Mouse (Mus musculus): ENCODE measurements around the gene Gm19668. TPM values are rescaled to one million over a fixed set of nuclear protein-coding genes. Genes with fewer than 3 reads are reported as not detected.
"Not testable (repeated sequence)": the region's sequence is repeated elsewhere in the genome, so short reads cannot be mapped to it uniquely, and the experiment has no call there.

Gene Gm19668
- polyA plus RNA-seq, 1 experiment from 2014 or later, result not detected

DNA sequence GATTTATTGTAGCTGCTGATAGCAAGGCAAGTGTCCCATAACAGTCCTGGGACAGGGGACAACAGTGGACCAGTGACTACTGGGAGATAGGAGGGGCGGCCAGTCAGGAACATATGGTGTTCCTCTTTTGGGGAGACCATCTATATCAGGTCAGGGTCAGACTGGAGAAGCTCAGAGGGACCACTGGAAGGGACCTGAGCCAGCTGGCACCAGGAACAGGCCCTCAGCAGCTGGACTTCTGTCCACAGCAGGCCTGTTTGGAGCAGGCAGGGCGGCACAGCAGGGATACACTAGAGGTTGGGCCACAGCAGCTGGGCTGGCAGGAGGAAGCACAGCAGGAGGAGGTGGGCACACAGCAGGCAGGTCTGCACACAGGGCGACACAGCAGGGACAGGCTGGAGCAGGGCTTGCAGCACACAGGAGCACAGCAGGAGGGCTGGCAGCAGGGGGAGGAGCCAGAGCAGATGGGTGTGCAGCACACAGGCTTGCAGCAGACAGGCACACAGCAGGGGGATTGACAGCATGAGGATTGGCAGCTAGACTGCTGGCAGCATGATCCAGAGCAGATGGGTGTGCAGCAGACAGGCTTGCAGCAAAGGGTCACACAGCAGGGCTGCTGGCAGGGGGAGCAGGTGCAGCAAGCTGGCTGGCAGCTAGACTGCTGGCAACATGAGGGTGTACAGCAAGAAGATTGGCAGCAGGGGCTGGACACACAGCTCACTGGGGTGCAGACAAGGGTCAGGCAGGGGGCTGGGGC, 591 bp downstream of the Gm19668 start:
- H3K36me3 ChIP-seq; H3K4me3 ChIP-seq (replicated peaks); H3K27me3 ChIP-seq (replicated peaks); H3K27ac ChIP-seq; H3K4me1 ChIP-seq (replicated peaks); H3K9ac ChIP-seq; H3K9me3 ChIP-seq; H3K4me2 ChIP-seq (replicated peaks); ATAC-seq: not testable (repeated sequence)
- 68% methylated on average over 3 of the region's 3 CpGs for WGBS

DNA sequence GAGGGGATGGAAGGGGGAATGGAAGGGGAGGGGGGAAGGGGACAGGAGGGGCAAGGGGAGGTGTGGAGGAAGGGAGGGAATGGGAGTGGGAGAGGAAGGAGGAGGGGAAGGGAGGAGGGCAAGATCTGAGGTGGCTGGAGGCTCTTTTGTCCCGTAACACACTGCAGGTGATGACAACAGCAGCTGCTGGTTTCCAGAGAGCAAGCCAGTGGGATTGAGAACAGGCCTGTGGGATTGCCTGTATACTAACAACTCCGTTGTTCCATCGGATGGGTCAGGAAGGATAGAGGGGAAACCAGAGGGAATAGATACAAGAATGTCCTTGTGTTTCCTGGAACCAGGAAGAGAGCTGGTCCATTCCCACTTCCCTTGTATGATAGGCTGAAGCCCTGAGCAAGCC, 1.3 kb downstream of the Gm19668 start:
- Histone ChIP-seq H3K4me2 (replicated peaks) (no peak overlapping the region), H3K27ac (no peak overlapping the region), H3K9me3 (no peaks in the 10 kb centered on the region), H3K36me3 (no peaks in the 10 kb centered on the region), H3K4me3 (replicated peaks) (no peak overlapping the region), H3K27me3 (replicated peaks) (no peaks in the 10 kb centered on the region), H3K4me1 (replicated peaks) (no peaks in the 10 kb centered on the region), H3K9ac (no peak overlapping the region)
- no peak for ATAC-seq
- WGBS, result 32% methylated on average over 3 of the region's 3 CpGs

- H3K4me2 ChIP-seq (replicated peaks), result no peak within 1 kb of the TSS
- H3K36me3 ChIP-seq, result no peaks in the 10 kb centered on the region
- no peaks in the 10 kb centered on the region for H3K27me3 ChIP-seq (replicated peaks)
- no peak within 1 kb of the TSS for H3K27ac ChIP-seq
- no peaks in the 10 kb centered on the region for H3K9me3 ChIP-seq
- WGBS, result 64% methylated on average over 2 of the region's 2 CpGs
- no peak within 1 kb of the TSS for H3K9ac ChIP-seq
- no peak within 1 kb of the TSS for H3K4me3 ChIP-seq (replicated peaks)
- H3K4me1 ChIP-seq (replicated peaks), result no peaks in the 10 kb centered on the region
- ATAC-seq, result no peak
Measured at GRCm38 (mm10) chr10:77794976-77795375, 4.0 kb downstream of the Gm19668 start, which contains the start of gene Gm9639. Gene Gm9639 (minus strand): TSS chr10:77795076.

DNA sequence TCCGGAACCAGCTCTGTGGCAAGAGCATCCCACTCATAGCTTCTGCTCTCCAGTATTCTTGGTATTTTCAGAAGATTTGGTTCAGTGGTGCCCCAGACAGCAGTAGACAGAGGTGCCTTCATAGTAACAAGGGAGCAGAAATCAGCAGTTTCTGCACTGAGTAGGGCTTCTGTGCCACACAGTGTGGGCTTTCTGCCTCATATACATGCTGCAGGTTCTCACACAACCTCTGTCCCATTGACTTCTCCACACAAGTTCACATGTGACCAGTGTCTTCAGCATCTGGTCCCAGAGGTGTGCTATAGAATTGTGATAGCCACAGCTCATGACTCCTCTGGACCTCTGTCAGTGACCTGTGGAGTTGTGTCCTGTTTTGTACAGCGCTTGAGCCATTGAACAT, 10.3 kb downstream of the Gm19668 start:
- ATAC-seq, result no peak

GRCm38 (mm10) chr10:77787876-77788275, 11.1 kb downstream of the Gm19668 start, which contains the start of gene Gm7137:
Gene Gm7137 (minus strand): TSS chr10:77788200.
- H3K9ac ChIP-seq; H3K36me3 ChIP-seq; H3K27ac ChIP-seq; H3K4me3 ChIP-seq (replicated peaks); ATAC-seq; H3K4me1 ChIP-seq (replicated peaks); H3K9me3 ChIP-seq; H3K27me3 ChIP-seq (replicated peaks); H3K4me2 ChIP-seq (replicated peaks): not testable (repeated sequence)
- 79% methylated on average over 1 of the region's 1 CpGs for whole genome bisulfite sequencing

More for the DNA sequence above, 10.3 kb downstream of the Gm19668 start:
- no peaks in the 10 kb centered on the region for H3K27me3 ChIP-seq (replicated peaks)
- no peaks in the 10 kb centered on the region for H3K4me1 ChIP-seq (replicated peaks)
- H3K9ac ChIP-seq, result no peak overlapping the region
- H3K27ac ChIP-seq, result no peak overlapping the region
- no peak overlapping the region for H3K4me2 ChIP-seq (replicated peaks)
- no peaks in the 10 kb centered on the region for H3K9me3 ChIP-seq
- 82% methylated on average over 2 of the region's 2 CpGs for WGBS
- H3K4me3 ChIP-seq (replicated peaks), result no peak overlapping the region
- H3K36me3 ChIP-seq, result no peaks in the 10 kb centered on the region

DNA sequence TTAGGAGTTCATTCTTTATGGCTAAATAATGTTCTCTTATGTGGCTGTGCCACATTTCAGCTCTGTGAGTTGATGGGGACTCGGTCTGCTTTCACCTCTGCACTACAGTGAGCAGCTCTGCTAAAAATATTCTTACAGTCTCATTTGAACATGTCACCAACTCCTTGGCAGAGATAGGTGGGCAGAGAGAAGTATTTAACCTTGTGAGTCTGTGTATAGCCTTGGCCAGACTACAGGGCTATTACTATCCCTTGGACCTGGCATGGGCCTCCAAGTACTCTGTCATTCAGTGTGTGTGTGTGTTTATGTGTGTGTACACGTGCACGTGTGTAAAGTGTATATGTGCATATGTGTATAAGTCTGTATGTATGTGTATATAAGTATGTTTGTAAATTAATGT, 15.5 kb downstream of the Gm19668 start:
- not testable (repeated sequence) for H3K9me3 ChIP-seq; ATAC-seq; H3K4me3 ChIP-seq (replicated peaks); H3K4me2 ChIP-seq (replicated peaks); H3K36me3 ChIP-seq; H3K27ac ChIP-seq; H3K9ac ChIP-seq; H3K4me1 ChIP-seq (replicated peaks); H3K27me3 ChIP-seq (replicated peaks)
- 85% methylated on average over 3 of the region's 3 CpGs for WGBS

DNA sequence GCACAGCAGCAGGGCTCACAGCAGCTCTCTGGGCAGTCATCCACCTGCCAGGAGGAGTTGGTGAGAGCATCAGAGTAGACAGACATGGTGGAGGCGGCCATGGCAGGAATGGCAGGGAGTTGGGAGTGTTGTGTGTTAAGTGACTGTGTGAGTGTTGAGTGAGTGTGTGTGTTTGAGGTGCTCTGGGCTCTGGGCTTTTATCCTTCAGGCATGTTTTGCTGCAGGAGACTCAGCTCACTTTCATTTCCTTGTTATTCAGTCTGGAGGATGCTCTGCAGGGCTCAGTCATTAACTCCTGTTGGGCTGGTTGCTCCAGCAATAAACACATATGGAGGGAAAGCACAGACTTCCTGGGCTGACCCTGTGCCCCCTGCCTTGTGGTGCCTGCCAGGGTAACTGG, 16.5 kb downstream of the Gm19668 start, which contains the start of gene Gm3250:
Gene Gm3250, minus strand, starts transcription at position 101 of the 400 bp plus-strand sequence.
- not testable (repeated sequence) for H3K4me3 ChIP-seq (replicated peaks); ATAC-seq; H3K9me3 ChIP-seq; H3K4me2 ChIP-seq (replicated peaks); H3K36me3 ChIP-seq; H3K27ac ChIP-seq; H3K4me1 ChIP-seq (replicated peaks); H3K27me3 ChIP-seq (replicated peaks); H3K9ac ChIP-seq
- WGBS, result 67% methylated on average over 1 of the region's 1 CpGs

- H3K4me2 ChIP-seq (replicated peaks); H3K4me1 ChIP-seq (replicated peaks); H3K9me3 ChIP-seq; H3K27ac ChIP-seq; ATAC-seq; H3K4me3 ChIP-seq (replicated peaks); H3K27me3 ChIP-seq (replicated peaks); H3K36me3 ChIP-seq; H3K9ac ChIP-seq: not testable (repeated sequence)
- WGBS, result 78% methylated on average over 1 of the region's 1 CpGs
Measured at GRCm38 (mm10) chr10:77776844-77777243, 22.1 kb downstream of the Gm19668 start, which contains the start of gene Gm7138. Gene Gm7138 (minus strand): TSS chr10:77776944.

DNA sequence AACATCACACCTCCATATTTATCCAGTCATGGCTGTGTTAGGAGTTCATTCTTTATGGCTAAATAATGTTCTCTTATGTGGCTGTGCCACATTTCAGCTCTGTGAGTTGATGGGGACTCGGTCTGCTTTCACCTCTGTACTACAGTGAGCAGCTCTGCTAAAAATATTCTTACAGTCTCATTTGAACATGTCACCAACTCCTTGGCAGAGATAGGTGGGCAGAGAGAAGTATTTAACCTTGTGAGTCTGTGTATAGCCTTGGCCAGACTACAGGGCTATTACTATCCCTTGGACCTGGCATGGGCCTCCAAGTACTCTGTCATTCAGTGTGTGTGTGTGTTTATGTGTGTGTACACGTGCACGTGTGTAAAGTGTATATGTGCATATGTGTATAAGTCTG, 26.8 kb downstream of the Gm19668 start:
- not testable (repeated sequence) for H3K4me3 ChIP-seq (replicated peaks); ATAC-seq
- WGBS, result 68% methylated on average over 2 of the region's 3 CpGs

GRCm38 (mm10) chr10:77771225-77771624, 27.7 kb downstream of the Gm19668 start, which contains the start of gene Gm3238:
Gene Gm3238 (minus strand): TSS chr10:77771325.
- H3K27me3 ChIP-seq (replicated peaks); ATAC-seq; H3K4me1 ChIP-seq (replicated peaks); H3K9me3 ChIP-seq; H3K4me2 ChIP-seq (replicated peaks); H3K9ac ChIP-seq; H3K36me3 ChIP-seq; H3K27ac ChIP-seq; H3K4me3 ChIP-seq (replicated peaks): not testable (repeated sequence)
- 22% methylated on average over 1 of the region's 1 CpGs for WGBS

More for the DNA sequence above, 26.8 kb downstream of the Gm19668 start:
- H3K4me2 ChIP-seq (replicated peaks); H3K27me3 ChIP-seq (replicated peaks); H3K9me3 ChIP-seq; H3K9ac ChIP-seq; H3K4me1 ChIP-seq (replicated peaks); H3K36me3 ChIP-seq; H3K27ac ChIP-seq: not testable (repeated sequence)

DNA sequence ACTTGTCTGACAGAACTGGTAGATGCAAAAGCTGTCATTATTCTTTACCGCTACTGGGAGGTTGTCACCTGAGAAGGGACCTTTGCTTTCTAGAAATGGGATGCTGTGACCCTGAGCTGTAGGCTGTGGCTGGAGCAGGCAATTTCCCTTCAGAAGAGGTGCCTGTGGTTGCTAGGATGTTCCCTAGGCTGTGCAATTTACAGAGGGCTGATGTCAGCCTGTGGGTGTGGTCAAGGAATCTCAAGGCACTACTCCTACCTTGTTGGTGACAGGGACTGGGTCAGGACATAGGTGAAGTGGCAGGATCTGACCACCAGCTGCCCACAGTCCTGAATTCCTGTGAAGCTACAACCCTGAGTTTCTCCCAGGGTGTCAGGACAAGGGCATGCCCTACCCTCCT, 29.2 kb downstream of the Gm19668 start:
- Histone ChIP-seq H3K27me3 (replicated peaks) (no peaks in the 10 kb centered on the region), H3K27ac (no peak overlapping the region), H3K9ac (no peak overlapping the region), H3K4me2 (replicated peaks) (no peak overlapping the region), H3K9me3 (no peaks in the 10 kb centered on the region), H3K36me3 (no peaks in the 10 kb centered on the region), H3K4me3 (replicated peaks) (no peak overlapping the region), H3K4me1 (replicated peaks) (no peaks in the 10 kb centered on the region)
- WGBS, result 73% methylated on average over 1 of the region's 1 CpGs
- ATAC-seq, result no peak

DNA sequence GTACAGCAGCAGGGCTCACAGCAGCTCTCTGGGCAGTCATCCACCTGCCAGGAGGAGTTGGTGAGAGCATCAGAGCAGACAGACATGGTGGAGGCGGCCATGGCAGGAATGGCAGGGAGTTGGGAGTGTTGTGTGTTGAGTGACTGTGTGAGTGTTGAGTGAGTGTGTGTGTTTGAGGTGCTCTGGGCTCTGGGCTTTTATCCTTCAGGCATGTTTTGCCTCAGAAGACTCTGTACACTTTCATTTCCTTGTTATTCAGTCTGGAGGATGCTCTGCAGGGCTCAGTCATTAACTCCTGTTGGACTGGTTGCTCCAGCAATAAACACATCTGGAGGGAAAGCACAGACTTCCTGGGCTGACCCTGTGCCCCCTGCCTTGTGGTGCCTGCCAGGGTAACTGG, 39.4 kb downstream of the Gm19668 start, which contains the start of gene Gm3233:
Gene Gm3233, minus strand, starts transcription at position 101 of the 400 bp plus-strand sequence.
- H3K36me3 ChIP-seq; H3K4me1 ChIP-seq (replicated peaks); H3K9me3 ChIP-seq; ATAC-seq; H3K4me3 ChIP-seq (replicated peaks); H3K4me2 ChIP-seq (replicated peaks); H3K27me3 ChIP-seq (replicated peaks); H3K9ac ChIP-seq; H3K27ac ChIP-seq: not testable (repeated sequence)
- WGBS, result 78% methylated on average over 1 of the region's 1 CpGs

- no peak overlapping the region for H3K9ac ChIP-seq
- H3K9me3 ChIP-seq, result no peaks in the 10 kb centered on the region
- no peaks in the 10 kb centered on the region for H3K27me3 ChIP-seq (replicated peaks)
- no peaks in the 10 kb centered on the region for H3K4me1 ChIP-seq (replicated peaks)
- no peak overlapping the region for H3K4me2 ChIP-seq (replicated peaks)
- no peak for ATAC-seq
- H3K4me3 ChIP-seq (replicated peaks), result no peak overlapping the region
- no peak overlapping the region for H3K27ac ChIP-seq
- no peaks in the 10 kb centered on the region for H3K36me3 ChIP-seq
Measured at GRCm38 (mm10) chr10:77753448-77753847, 45.5 kb downstream of the Gm19668 start.

Measured in intestine, embryonic 15.5 days (tissue).